Mouse (Mus musculus): ENCODE data around the gene Htr1f. TPM values are rescaled to one million over a fixed set of nuclear protein-coding genes. Genes with fewer than 3 reads are reported as not detected.

The Htr1f gene
- polyA plus RNA-seq, 1 experiment from 2014 or later, result 0.31 TPM

Small RNA genes lying within 50 kb of the gene (microRNA-seq; reads per million reads assigned to microRNA genes)
- not detected for gene Gm23374
